Mouse (Mus musculus): ENCODE results near the gene Smco4. TPM values are rescaled to one million over a fixed set of nuclear protein-coding genes. Genes with fewer than 3 reads are reported as not detected.

Smco4 gene
- polyA plus RNA-seq, 2 experiments: 1.4 to 5.8 TPM

DNA sequence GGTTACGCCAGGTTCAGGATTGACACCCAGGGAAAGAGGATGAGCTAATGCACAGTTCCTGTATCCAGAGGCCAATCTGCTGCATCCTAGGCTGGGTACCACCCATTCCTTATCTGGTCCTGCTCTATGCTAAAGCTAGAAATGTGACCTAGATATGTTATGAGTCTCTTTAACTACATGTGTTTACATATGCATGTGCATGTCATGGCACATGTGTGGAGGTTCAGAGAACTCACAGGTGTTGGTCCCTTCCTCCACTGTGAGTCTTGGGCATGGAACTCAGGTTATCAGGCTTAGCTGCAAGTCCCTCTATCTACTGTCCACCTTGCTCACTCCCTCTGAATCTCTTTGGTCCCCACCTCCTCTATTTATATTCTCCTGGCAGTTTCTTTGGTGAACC, 92.7 kb downstream of the Smco4 start:
- Histone ChIP-seq H3K4me2 (ENCODE audit: low read depth) (no peak overlapping the region), H3K36me3 (replicated peaks; ENCODE audit: control insufficient read depth, insufficient read depth, low read depth) (no peaks in the 10 kb centered on the region), H3K9ac (replicated peaks) (no peak overlapping the region), H3K27me3 (ENCODE audit: control insufficient read depth, insufficient read depth, low read length) (no peaks in the 10 kb centered on the region), H3K27ac (no peak overlapping the region), H3K4me1 (replicated peaks; ENCODE audit: control insufficient read depth in 2 of 2, insufficient read depth in 2 of 2, low read length in 1 of 2) (no peaks in the 10 kb centered on the region), H3K9me3 (ENCODE audit: control insufficient read depth, low read length) (no peaks in the 10 kb centered on the region), H3K4me3 (ENCODE audit: insufficient read depth in 1 of 2, low read depth in 2 of 2, low read length in 2 of 2) (no peak overlapping the region)
- no peak for TF ChIP-seq CTCF (IDR thresholded peaks at IDR 0.05; ENCODE audit: low read depth)
- no peak for TF ChIP-seq EP300 (IDR thresholded peaks at IDR 0.05; ENCODE audit: low read depth)
- no peak for ATAC-seq (ENCODE audit: insufficient read depth)
- no peak for DNase-seq (ENCODE audit: low read depth in 3 of 3, low spot score in 3 of 3)
- WGBS (ENCODE audit: insufficient replicate concordance): 67% methylated on average over 1 of the region's 1 CpGs

DNA sequence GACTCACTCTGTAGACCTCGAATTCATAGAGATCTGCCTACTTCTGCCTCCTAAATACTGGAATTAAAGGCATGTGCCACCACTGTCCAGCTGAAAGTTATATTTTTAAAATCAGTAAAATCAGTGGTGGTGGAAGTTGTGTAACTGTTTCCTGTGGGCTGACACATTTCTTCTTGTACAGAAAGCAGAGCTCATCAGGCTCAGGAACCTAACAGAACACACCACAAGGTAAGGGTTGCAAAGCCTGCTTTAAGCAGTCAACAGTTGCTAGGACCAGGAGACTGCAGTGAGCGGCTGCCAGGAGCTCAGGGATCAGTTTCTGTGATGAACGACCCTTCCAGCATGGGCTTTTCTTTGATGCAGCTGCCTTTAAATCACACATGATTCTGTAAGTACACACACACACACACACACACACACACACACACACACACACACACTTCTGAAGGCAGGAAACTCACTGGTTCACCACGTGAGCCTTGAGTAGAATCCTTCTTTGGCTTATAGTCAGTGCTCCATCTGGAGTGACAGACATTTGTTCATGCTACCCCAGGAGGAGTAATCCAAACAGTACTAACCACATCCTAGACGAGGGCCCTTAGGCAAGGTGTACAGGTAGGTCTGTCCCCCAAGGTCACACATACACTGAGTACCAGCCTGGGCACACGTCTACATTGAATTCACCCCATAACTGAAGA, 94.1 kb downstream of the Smco4 start:
- 30% methylated on average over 6 of the region's 6 CpGs for WGBS (ENCODE audit: insufficient replicate concordance)
- no peak for ATAC-seq (ENCODE audit: insufficient read depth)
- no peak for DNase-seq (ENCODE audit: low read depth in 3 of 3, low spot score in 3 of 3)

DNA sequence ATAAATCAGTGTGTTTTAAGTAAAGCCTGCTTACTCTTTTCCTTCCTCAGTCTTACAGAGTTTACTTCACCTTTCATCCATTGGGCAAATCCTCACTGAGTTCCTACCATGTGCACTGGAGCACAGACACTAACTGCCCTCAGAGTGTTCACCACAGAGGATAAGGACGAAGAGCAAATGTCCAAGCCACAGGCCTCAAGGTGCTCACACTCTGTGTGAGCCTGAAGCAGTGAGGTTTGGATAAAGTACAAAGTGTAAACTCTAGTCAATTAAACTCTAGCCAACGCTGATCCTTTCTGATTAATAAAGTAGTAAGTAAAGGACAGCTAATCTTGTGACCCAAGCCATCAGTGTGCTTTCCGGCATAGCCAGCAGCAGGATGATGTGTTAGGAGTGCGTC, 100.9 kb downstream of the Smco4 start:
- no peaks in the 10 kb centered on the region for H3K4me1 ChIP-seq (replicated peaks; ENCODE audit: control insufficient read depth in 2 of 2, insufficient read depth in 2 of 2, low read length in 1 of 2)

More for the DNA sequence above, 94.1 kb downstream of the Smco4 start:
- no peak for TF ChIP-seq EP300 (IDR thresholded peaks at IDR 0.05; ENCODE audit: low read depth)
- no peak for TF ChIP-seq CTCF (IDR thresholded peaks at IDR 0.05; ENCODE audit: low read depth)
- H3K9ac ChIP-seq (replicated peaks): no peak overlapping the region
- no peak overlapping the region for H3K27ac ChIP-seq
- no peaks in the 10 kb centered on the region for H3K4me1 ChIP-seq (replicated peaks; ENCODE audit: control insufficient read depth in 2 of 2, insufficient read depth in 2 of 2, low read length in 1 of 2)
- H3K36me3 ChIP-seq (replicated peaks; ENCODE audit: control insufficient read depth, insufficient read depth, low read depth): no peaks in the 10 kb centered on the region
- no peak overlapping the region for H3K4me2 ChIP-seq (ENCODE audit: low read depth)
- no peak overlapping the region for H3K4me3 ChIP-seq (ENCODE audit: insufficient read depth in 1 of 2, low read depth in 2 of 2, low read length in 2 of 2)
- no peaks in the 10 kb centered on the region for H3K9me3 ChIP-seq (ENCODE audit: control insufficient read depth, low read length)
- no peaks in the 10 kb centered on the region for H3K27me3 ChIP-seq (ENCODE audit: control insufficient read depth, insufficient read depth, low read length)

More for the DNA sequence above, 100.9 kb downstream of the Smco4 start:
- 63% methylated on average over 4 of the region's 4 CpGs for WGBS (ENCODE audit: insufficient replicate concordance)
- Histone ChIP-seq H3K36me3 (replicated peaks; ENCODE audit: control insufficient read depth, insufficient read depth, low read depth) (no peaks in the 10 kb centered on the region), H3K4me2 (ENCODE audit: low read depth) (no peak overlapping the region), H3K4me3 (ENCODE audit: insufficient read depth in 1 of 2, low read depth in 2 of 2, low read length in 2 of 2) (no peak overlapping the region), H3K27me3 (ENCODE audit: control insufficient read depth, insufficient read depth, low read length) (no peaks in the 10 kb centered on the region), H3K9me3 (ENCODE audit: control insufficient read depth, low read length) (no peaks in the 10 kb centered on the region), H3K9ac (replicated peaks) (no peak overlapping the region), H3K27ac (no peak overlapping the region)
- DNase-seq (ENCODE audit: low read depth in 3 of 3, low spot score in 3 of 3) (no peak), ATAC-seq (ENCODE audit: insufficient read depth) (no peak)
- TF ChIP-seq EP300 (IDR thresholded peaks at IDR 0.05; ENCODE audit: low read depth) (no peak), CTCF (IDR thresholded peaks at IDR 0.05; ENCODE audit: low read depth) (no peak)

Other genes starting within 250 kb of the Smco4 start
- gene Med17, start 213.5 kb upstream of the Smco4 start, polyA plus RNA-seq (2012; rRNA removed): 9.6 and 15.0 TPM in 2 replicates
- gene Med17, start 213.5 kb upstream of the Smco4 start, polyA plus RNA-seq (2014; fragmentation: Nextera tagmentation; extraction: Ambion mirVana): 15.8 and 17.2 TPM in 2 replicates
- gene Taf1d, start 187.2 kb upstream of the Smco4 start, polyA plus RNA-seq (2012; rRNA removed): 33.8 and 57.4 TPM in 2 replicates
- gene Taf1d, start 187.2 kb upstream of the Smco4 start, polyA plus RNA-seq (2014; fragmentation: Nextera tagmentation; extraction: Ambion mirVana): 29.6 TPM in 2 replicates
- 4.0 and 5.9 TPM in 2 replicates for gene 4931406C07Rik, start 187.0 kb upstream of the Smco4 start, polyA plus RNA-seq (2012; rRNA removed)
- 2.3 and 2.7 TPM in 2 replicates for gene 4931406C07Rik, start 187.0 kb upstream of the Smco4 start, polyA plus RNA-seq (2014; fragmentation: Nextera tagmentation; extraction: Ambion mirVana)
- gene Cep295, start 135.6 kb upstream of the Smco4 start, polyA plus RNA-seq (2012; rRNA removed): 10.4 and 15.7 TPM in 2 replicates
- 9.5 and 9.6 TPM in 2 replicates for gene Cep295, start 135.6 kb upstream of the Smco4 start, polyA plus RNA-seq (2014; fragmentation: Nextera tagmentation; extraction: Ambion mirVana)
- gene Deup1, start 134.5 kb downstream of the Smco4 start, polyA plus RNA-seq (2012; rRNA removed): 0.02 and 0.03 TPM in 2 replicates
- gene Deup1, start 134.5 kb downstream of the Smco4 start, polyA plus RNA-seq (2014; fragmentation: Nextera tagmentation; extraction: Ambion mirVana): not detected in 2 replicates
- 0.61 and 0.66 TPM in 2 replicates for gene Slc36a4, start 216.3 kb downstream of the Smco4 start, polyA plus RNA-seq (2012; rRNA removed)
- gene Slc36a4, start 216.3 kb downstream of the Smco4 start, polyA plus RNA-seq (2014; fragmentation: Nextera tagmentation; extraction: Ambion mirVana): 1.6 and 1.8 TPM in 2 replicates

Data from liver, embryonic 14.5 days (tissue).